Mouse (Mus musculus) CH12.LX (cell line): ENCODE data around the gene Chst13.

ENCODE experiments used
- CTCF ChIP-seq, 2 experiments: IDR thresholded peaks in 1 of 2; conservative IDR thresholded peaks in 1 of 2; 2 replicates each; pipeline ENCODE4 v1.5.1; 2011 to 2012; ENCODE audit warnings: low read depth in 2 of 2, low read length in 2 of 2, improper control_type of control experiment in 1 of 2, inconsistent platforms in 1 of 2, mild to moderate bottlenecking in 1 of 2, moderate library complexity in 1 of 2
- EP300 ChIP-seq: IDR thresholded peaks from 2 replicates; pipeline ENCODE4 v1.6.1; 2011; ENCODE audit warnings: low read length, improper control_type of control experiment
- HCFC1 ChIP-seq: IDR thresholded peaks from 2 replicates; pipeline ENCODE4 v1.6.1; 2012; ENCODE audit warnings: low read depth, mild to moderate bottlenecking, inconsistent platforms, low read length, improper control_type of control experiment
- MAFK ChIP-seq: IDR thresholded peaks from 2 replicates; pipeline ENCODE4 v1.6.1; 2011; ENCODE audit warnings: low read length, improper control_type of control experiment; ENCODE audit not compliant: insufficient replicate concordance
- MAX ChIP-seq: IDR thresholded peaks from 2 replicates; pipeline ENCODE4 v1.6.1; 2011; ENCODE audit warnings: low read length, improper control_type of control experiment
- MYC ChIP-seq: IDR thresholded peaks from 2 replicates; pipeline ENCODE4 v1.6.1; 2011; ENCODE audit warnings: low read depth, mild to moderate bottlenecking, improper control_type of control experiment, low read length
- POLR2A ChIP-seq: IDR thresholded peaks from 2 replicates; pipeline ENCODE4 v1.6.1; 2011; ENCODE audit warnings: low read depth, mild to moderate bottlenecking, improper control_type of control experiment, low read length
- TCF12 ChIP-seq: IDR thresholded peaks from 2 replicates; pipeline ENCODE4 v1.6.1; 2014; ENCODE audit warnings: low read depth, mild to moderate bottlenecking, inconsistent platforms, low read length, improper control_type of control experiment
- USF2 ChIP-seq: conservative IDR thresholded peaks from 2 replicates; pipeline ENCODE4 v1.6.1; 2011; ENCODE audit warnings: low read depth, low read length, improper control_type of control experiment

DNA sequence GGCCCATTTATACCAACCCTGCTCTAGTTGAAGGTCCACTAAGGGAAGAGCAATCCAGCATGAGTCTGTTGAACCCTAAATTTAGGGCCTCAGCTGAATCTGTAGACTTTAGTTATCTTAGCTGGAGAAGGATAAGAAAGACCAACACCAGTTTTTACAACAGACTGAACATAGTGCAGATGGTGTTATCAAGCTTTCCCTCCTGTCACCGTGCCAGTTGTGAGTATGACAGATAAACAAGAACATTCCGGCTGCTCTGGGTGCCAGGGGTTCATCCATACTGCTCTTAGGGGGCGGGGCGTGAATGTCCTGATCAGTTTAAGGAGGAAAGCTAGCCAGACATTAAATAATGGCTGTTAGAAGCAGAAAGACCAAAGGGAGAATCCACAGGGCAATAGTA, 49.7 kb upstream of the Chst13 start:
- no peak for TF ChIP-seq TCF12
- TF ChIP-seq POLR2A: no peak
- no peak for TF ChIP-seq CTCF (conservative IDR thresholded peaks at IDR 0.05 in 1 of 2, IDR thresholded peaks at IDR 0.05 in 1 of 2; ENCODE audit: low read depth in 2 of 2, low read length in 2 of 2)
- no peak for TF ChIP-seq USF2
- TF ChIP-seq MYC: no peak
- no peak for TF ChIP-seq EP300
- TF ChIP-seq MAFK: no peak
- no peak for TF ChIP-seq MAX
- no peak for TF ChIP-seq HCFC1
